Mouse (Mus musculus): ENCODE measurements around the gene Rgs17. TPM values are rescaled to one million over a fixed set of nuclear protein-coding genes. Genes with fewer than 3 reads are reported as not detected.

Rgs17 gene
- polyA plus RNA-seq, 1 experiment from 2014 or later, result 1.4 TPM

- Histone ChIP-seq H3K4me2 (peak overlapping the region; percentile 83), H3K9ac (peak overlapping the region; percentile 95), H3K4me1 (peaks cover 20% of the 10 kb centered on the region), H3K36me3 (peaks cover 25% of the 10 kb centered on the region), H3K9me3 (replicated peaks) (no peaks in the 10 kb centered on the region), H3K4me3 (replicated peaks) (peak overlapping the region; percentile 95), H3K27me3 (no peaks in the 10 kb centered on the region), H3K27ac (peak overlapping the region; percentile 94)
- ATAC-seq (replicated peaks; ENCODE audit: low FRiP score), result peak; percentile 0
- WGBS, result 0% methylated on average over 28 of the region's 37 CpGs
Measured at GRCm38 (mm10) chr10:5823291-5823739, 98.9 kb downstream of the Rgs17 start.

GRCm38 (mm10) chr10:5818772-5819171, 103.4 kb downstream of the Rgs17 start:
- Histone ChIP-seq H3K9ac (no peak overlapping the region), H3K27me3 (no peaks in the 10 kb centered on the region), H3K9me3 (replicated peaks) (no peaks in the 10 kb centered on the region), H3K27ac (no peak overlapping the region), H3K4me2 (no peak overlapping the region), H3K4me3 (replicated peaks) (no peak overlapping the region), H3K36me3 (peaks cover 70% of the 10 kb centered on the region), H3K4me1 (peaks cover 12% of the 10 kb centered on the region)
- WGBS, result 92% methylated on average over 3 of the region's 3 CpGs
- no peak for ATAC-seq (replicated peaks; ENCODE audit: low FRiP score)

GRCm38 (mm10) chr10:5815968-5816367, 106.2 kb downstream of the Rgs17 start:
- WGBS, result 100% methylated on average over 2 of the region's 2 CpGs
- Histone ChIP-seq H3K4me1 (no peaks in the 10 kb centered on the region), H3K9ac (no peak overlapping the region), H3K27me3 (no peaks in the 10 kb centered on the region), H3K4me3 (replicated peaks) (no peak overlapping the region), H3K4me2 (no peak overlapping the region), H3K36me3 (peaks cover 93% of the 10 kb centered on the region), H3K9me3 (replicated peaks) (no peaks in the 10 kb centered on the region), H3K27ac (no peak overlapping the region)
- no peak for ATAC-seq (replicated peaks; ENCODE audit: low FRiP score)

- WGBS, result 90% methylated on average over 11 of the region's 11 CpGs
- H3K4me3 ChIP-seq (replicated peaks), result no peak overlapping the region
- no peak for ATAC-seq (replicated peaks; ENCODE audit: low FRiP score)
- H3K36me3 ChIP-seq, result peaks cover 81% of the 10 kb centered on the region
- H3K9me3 ChIP-seq (replicated peaks), result no peaks in the 10 kb centered on the region
- no peak overlapping the region for H3K27ac ChIP-seq
- H3K9ac ChIP-seq, result no peak overlapping the region
- no peaks in the 10 kb centered on the region for H3K4me1 ChIP-seq
- H3K27me3 ChIP-seq, result no peaks in the 10 kb centered on the region
- no peak overlapping the region for H3K4me2 ChIP-seq
Measured at GRCm38 (mm10) chr10:5813724-5814123, 108.5 kb downstream of the Rgs17 start.

- no peak overlapping the region for H3K4me3 ChIP-seq (replicated peaks)
- ATAC-seq (replicated peaks; ENCODE audit: low FRiP score), result no peak
- H3K9me3 ChIP-seq (replicated peaks), result no peaks in the 10 kb centered on the region
- H3K4me2 ChIP-seq, result no peak overlapping the region
- H3K27ac ChIP-seq, result peak overlapping the region; percentile 43
- peaks cover 27% of the 10 kb centered on the region for H3K4me1 ChIP-seq
- H3K27me3 ChIP-seq, result no peaks in the 10 kb centered on the region
- WGBS, result 58% methylated on average over 2 of the region's 2 CpGs
- H3K9ac ChIP-seq, result no peak overlapping the region
- peaks cover 22% of the 10 kb centered on the region for H3K36me3 ChIP-seq
Measured at GRCm38 (mm10) chr10:5807683-5808082, 114.5 kb downstream of the Rgs17 start.

GRCm38 (mm10) chr10:5806996-5807395, 115.2 kb downstream of the Rgs17 start:
- ATAC-seq (replicated peaks; ENCODE audit: low FRiP score), result no peak
- no peak overlapping the region for H3K4me2 ChIP-seq

GRCm38 (mm10) chr10:5806416-5806815, 115.8 kb downstream of the Rgs17 start:
- Histone ChIP-seq H3K36me3 (peaks cover 22% of the 10 kb centered on the region), H3K27ac (peak overlapping the region; percentile 93), H3K4me3 (replicated peaks) (peak overlapping the region; percentile 87), H3K9ac (peak overlapping the region; percentile 72), H3K4me1 (peaks cover 38% of the 10 kb centered on the region), H3K4me2 (peak overlapping the region; percentile 91), H3K9me3 (replicated peaks) (no peaks in the 10 kb centered on the region), H3K27me3 (no peaks in the 10 kb centered on the region)
- 12% methylated on average over 8 of the region's 8 CpGs for WGBS
- ATAC-seq (replicated peaks; ENCODE audit: low FRiP score), result peak; percentile 1; the same call in 1 of the 2 replicates

More at GRCm38 (mm10) chr10:5806996-5807395, 115.2 kb downstream of the Rgs17 start:
- no peaks in the 10 kb centered on the region for H3K27me3 ChIP-seq
- H3K4me3 ChIP-seq (replicated peaks), result no peak overlapping the region
- peak overlapping the region; percentile 43; the same call in 1 of the 2 replicates for H3K27ac ChIP-seq
- H3K4me1 ChIP-seq, result peaks cover 33% of the 10 kb centered on the region
- 59% methylated on average over 4 of the region's 4 CpGs for WGBS
- peaks cover 22% of the 10 kb centered on the region for H3K36me3 ChIP-seq
- no peaks in the 10 kb centered on the region for H3K9me3 ChIP-seq (replicated peaks)
- no peak overlapping the region for H3K9ac ChIP-seq

GRCm38 (mm10) chr10:5805731-5806307, 116.4 kb downstream of the Rgs17 start:
- Histone ChIP-seq H3K4me1 (peaks cover 38% of the 10 kb centered on the region), H3K4me3 (replicated peaks) (peak overlapping the region; percentile 87), H3K27me3 (no peaks in the 10 kb centered on the region), H3K9ac (peak overlapping the region; percentile 72), H3K27ac (peak overlapping the region; percentile 93), H3K4me2 (peak overlapping the region; percentile 91), H3K36me3 (peaks cover 24% of the 10 kb centered on the region), H3K9me3 (replicated peaks) (no peaks in the 10 kb centered on the region)
- WGBS, result under 1% methylated on average over 43 of the region's 43 CpGs
- ATAC-seq (replicated peaks; ENCODE audit: low FRiP score), result peak; percentile 95

GRCm38 (mm10) chr10:5805243-5805730, 116.9 kb downstream of the Rgs17 start, which contains the start of gene Fbxo5:
TSS of gene Fbxo5 (minus strand) at chr10:5805600.
- Histone ChIP-seq H3K4me2 (peak within 1 kb of the TSS; percentile 91), H3K36me3 (peaks cover 26% of the 10 kb centered on the region), H3K4me3 (replicated peaks) (peak within 1 kb of the TSS; percentile 87), H3K9ac (peak within 1 kb of the TSS; percentile 74), H3K27me3 (no peaks in the 10 kb centered on the region), H3K4me1 (peaks cover 38% of the 10 kb centered on the region), H3K27ac (peak within 1 kb of the TSS; percentile 93), H3K9me3 (replicated peaks) (no peaks in the 10 kb centered on the region)
- under 1% methylated on average over 42 of the region's 42 CpGs for WGBS
- ATAC-seq (replicated peaks; ENCODE audit: low FRiP score), result peak; percentile 96

- H3K27me3 ChIP-seq, result no peaks in the 10 kb centered on the region
- peak; percentile 22 for ATAC-seq (replicated peaks; ENCODE audit: low FRiP score)
- under 1% methylated on average over 23 of the region's 24 CpGs for WGBS
Measured at GRCm38 (mm10) chr10:5804691-5805156, 117.5 kb downstream of the Rgs17 start.

GRCm38 (mm10) chr10:5803739-5804138, 118.5 kb downstream of the Rgs17 start:
- H3K36me3 ChIP-seq, result peaks cover 35% of the 10 kb centered on the region
- WGBS, result 5% methylated on average over 1 of the region's 1 CpGs
- H3K9ac ChIP-seq, result peak overlapping the region; percentile 55
- ATAC-seq (replicated peaks; ENCODE audit: low FRiP score), result no peak
- peaks cover 38% of the 10 kb centered on the region for H3K4me1 ChIP-seq
- peak overlapping the region; percentile 91 for H3K4me2 ChIP-seq
- H3K27ac ChIP-seq, result no peak overlapping the region
- H3K9me3 ChIP-seq (replicated peaks), result no peaks in the 10 kb centered on the region
- H3K27me3 ChIP-seq, result no peaks in the 10 kb centered on the region
- H3K4me3 ChIP-seq (replicated peaks), result peak overlapping the region; percentile 87

More at GRCm38 (mm10) chr10:5804691-5805156, 117.5 kb downstream of the Rgs17 start:
- peak overlapping the region; percentile 89 for H3K27ac ChIP-seq
- H3K4me3 ChIP-seq (replicated peaks), result peak overlapping the region; percentile 87
- H3K36me3 ChIP-seq, result peaks cover 31% of the 10 kb centered on the region
- H3K9me3 ChIP-seq (replicated peaks), result no peaks in the 10 kb centered on the region
- peak overlapping the region; percentile 74 for H3K9ac ChIP-seq
- peaks cover 38% of the 10 kb centered on the region for H3K4me1 ChIP-seq
- peak overlapping the region; percentile 91 for H3K4me2 ChIP-seq

GRCm38 (mm10) chr10:5802866-5803265, 119.3 kb downstream of the Rgs17 start:
- peaks cover 35% of the 10 kb centered on the region for H3K4me1 ChIP-seq
- H3K9ac ChIP-seq, result peak overlapping the region; percentile 55; the same call in 1 of the 2 replicates
- no peaks in the 10 kb centered on the region for H3K27me3 ChIP-seq
- peaks cover 44% of the 10 kb centered on the region for H3K36me3 ChIP-seq
- no peak overlapping the region for H3K27ac ChIP-seq
- H3K4me2 ChIP-seq, result peak overlapping the region; percentile 91
- ATAC-seq (replicated peaks; ENCODE audit: low FRiP score), result no peak
- peak overlapping the region; percentile 87 for H3K4me3 ChIP-seq (replicated peaks)
- no peaks in the 10 kb centered on the region for H3K9me3 ChIP-seq (replicated peaks)
- 15% methylated on average over 6 of the region's 6 CpGs for WGBS

All from kidney, embryonic 15.5 days (tissue).